Comparison of ENCODE assay signal across 10 mouse cellular contexts in the genomic region with DNA sequence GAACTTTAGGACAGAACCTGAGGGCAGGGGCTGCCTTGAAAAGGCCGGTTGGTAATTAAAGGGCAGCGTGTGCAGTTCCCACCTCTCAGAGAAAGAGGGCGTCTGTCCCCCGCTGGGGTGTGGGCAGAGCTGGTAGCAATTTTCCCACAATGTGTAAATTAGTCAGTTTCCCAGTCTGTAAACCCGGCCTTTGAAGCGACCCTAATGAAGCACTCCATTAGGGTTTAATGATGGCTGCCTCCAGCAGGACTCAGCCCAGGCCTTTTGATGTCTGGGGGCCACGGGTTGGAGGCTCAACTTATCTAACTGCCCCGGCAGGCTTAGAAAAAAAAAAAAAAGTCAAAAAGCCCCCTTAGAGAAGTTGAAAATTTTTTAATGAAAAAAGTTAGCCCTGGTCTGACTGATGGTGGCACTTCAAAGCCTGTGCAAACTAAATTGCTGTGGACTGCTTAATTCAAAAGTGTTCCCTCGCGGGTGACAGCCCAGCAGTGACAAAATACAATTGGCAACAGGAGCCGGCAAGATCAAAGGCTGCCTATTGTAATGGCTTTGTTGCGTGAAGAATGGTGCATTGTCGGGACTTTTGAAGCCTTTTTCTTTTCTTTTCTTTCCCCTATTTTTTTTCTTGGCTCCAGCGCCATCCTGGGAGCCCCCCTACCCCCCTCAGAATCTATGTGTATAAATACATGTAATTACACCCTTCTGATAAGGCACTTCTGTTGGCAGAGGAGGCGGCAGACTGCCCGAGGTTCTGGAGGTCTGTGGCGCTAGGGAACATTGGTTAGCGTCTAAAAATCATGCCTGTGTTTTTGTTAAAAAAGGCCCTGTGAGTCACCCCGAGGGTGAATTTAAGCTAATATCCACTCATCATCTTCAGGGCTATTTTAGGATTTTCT.
A peak's percentile ranks its signal among the peaks of the same experiment; 100 is the strongest.
DNase-seq lines count a peak whose midpoint lies in the region; ATAC-seq and TF ChIP-seq lines count a peak whose summit lies in the region.
"Had no signal": no experiment of that assay in that cellular context is flagged by ENCODE, and none has a peak within 500 bp of the region (broad histone marks: within the 10 kb centered on the region; RNA-seq: fewer than 3 reads in every experiment).

No protein-coding gene starts in this region.

- no peaks in the 10 kb centered on the region for H3K9me3 ChIP-seq in kidney, postnatal 0 days (replicated peaks; ENCODE audit: low read length)
- no peaks in the 10 kb centered on the region for H3K9me3 ChIP-seq in forebrain, embryonic 12.5 days
- no peaks in the 10 kb centered on the region for H3K9me3 ChIP-seq in midbrain, embryonic 11.5 days (ENCODE audit: control insufficient read depth, low read length)

- no peaks in the 10 kb centered on the region for H3K36me3 ChIP-seq in kidney, postnatal 0 days (ENCODE audit: insufficient read depth, low read length)
- no peaks in the 10 kb centered on the region for H3K36me3 ChIP-seq in forebrain, embryonic 12.5 days (replicated peaks)
- H3K36me3 ChIP-seq in midbrain, embryonic 11.5 days (ENCODE audit: control insufficient read depth, insufficient read depth, low read length), result no peaks in the 10 kb centered on the region
- H3K36me3 ChIP-seq: G1E had no signal

- WGBS in kidney, postnatal 0 days, result 9% methylated on average over 19 of the region's 19 CpGs
- WGBS in forebrain, embryonic 12.5 days, result under 1% methylated on average over 19 of the region's 19 CpGs
- 2% methylated on average over 19 of the region's 19 CpGs for WGBS in midbrain, embryonic 11.5 days

- H3K4me3 ChIP-seq in kidney, postnatal 0 days (replicated peaks; ENCODE audit: low read depth, low read length), result no peak overlapping the region
- H3K4me3 ChIP-seq in forebrain, embryonic 12.5 days (replicated peaks), result no peak overlapping the region
- H3K4me3 ChIP-seq in midbrain, embryonic 11.5 days (ENCODE audit: low read depth, low read length), result no peak overlapping the region

- peaks cover 5% of the 10 kb centered on the region; the same call in 1 of the 2 replicates for H3K4me1 ChIP-seq in kidney, postnatal 0 days (replicated peaks; ENCODE audit: insufficient read depth, low read length)
- H3K4me1 ChIP-seq in forebrain, embryonic 12.5 days, result peaks cover 55% of the 10 kb centered on the region
- H3K4me1 ChIP-seq in midbrain, embryonic 11.5 days (ENCODE audit: control insufficient read depth, insufficient read depth, low read length), result peaks cover 47% of the 10 kb centered on the region

- no peak overlapping the region for H3K27ac ChIP-seq in kidney, postnatal 0 days
- no peak overlapping the region for H3K27ac ChIP-seq in forebrain, embryonic 12.5 days
- H3K27ac ChIP-seq in midbrain, embryonic 11.5 days (ENCODE audit: low read depth, low read length), result no peak overlapping the region; the same call in 1 of the 2 replicates

- peak; percentile 49 for TF ChIP-seq CTCF in kidney, postnatal 0 days (IDR thresholded peaks at IDR 0.05; ENCODE audit: low read depth)

- no peak overlapping the region for H3K9ac ChIP-seq in kidney, postnatal 0 days (ENCODE audit: low read depth, low read length)
- no peak overlapping the region for H3K9ac ChIP-seq in forebrain, embryonic 12.5 days
- H3K9ac ChIP-seq in midbrain, embryonic 11.5 days (ENCODE audit: low read length), result no peak overlapping the region

- ATAC-seq in kidney, postnatal 0 days (replicated peaks; ENCODE audit: low FRiP score, low read depth), result no peak
- ATAC-seq in forebrain, embryonic 12.5 days (ENCODE audit: low FRiP score), result peak; percentile 66
- peak; percentile 77 for ATAC-seq in midbrain, embryonic 11.5 days (ENCODE audit: low FRiP score)

- H3K27me3 ChIP-seq in kidney, postnatal 0 days (ENCODE audit: insufficient read depth, low read length), result peaks cover 23% of the 10 kb centered on the region
- H3K27me3 ChIP-seq in forebrain, embryonic 12.5 days, result peaks cover 91% of the 10 kb centered on the region
- peaks cover 44% of the 10 kb centered on the region for H3K27me3 ChIP-seq in midbrain, embryonic 11.5 days (ENCODE audit: control insufficient read depth, insufficient read depth, low read length)

- no peak overlapping the region for H3K4me2 ChIP-seq in kidney, postnatal 0 days (ENCODE audit: low read length)
- H3K4me2 ChIP-seq in forebrain, embryonic 12.5 days, result 0 out of 2 replicates have a peak overlapping the region, but pooled peaks have one; percentile 2
- H3K4me2 ChIP-seq in midbrain, embryonic 11.5 days, result no peak overlapping the region

- DNase-seq in kidney, postnatal 0 days (ENCODE audit: low spot score), result no peak
- DNase-seq in kidney, adult 11 months, result no peak
- peak; percentile 43 for DNase-seq in brain, adult 2 months (ENCODE audit: low read depth, low spot score)
- peak; percentile 98 for DNase-seq in midbrain, embryonic 11.5 days (ENCODE audit: low spot score, missing footprints)
- no peak for DNase-seq in thymus, adult 18-20 months
- no peak for DNase-seq in thymus, postnatal 25 days
- DNase-seq in kidney, postnatal 14 days, result no peak
- DNase-seq: lung, postnatal 36 days had no signal

Comparison
In these comparisons a context has a peak if more than half of its experiments do, and no peak if none do; other contexts are left out.
1. DNase-seq: peak in brain, adult 2 months (single experiment) and midbrain, embryonic 11.5 days (single experiment); none in kidney, postnatal 0 days (single experiment), kidney, adult 11 months (single experiment), thymus, adult 18-20 months (0 of 2), thymus, postnatal 25 days (single experiment) and kidney, postnatal 14 days (single experiment).